Mouse (Mus musculus) erythroblast, embryonic 14.5 days (primary cell): ENCODE measurements around the gene Nkain2. TPM values are rescaled to one million over a fixed set of nuclear protein-coding genes. Genes with fewer than 3 reads are reported as not detected.

ENCODE experiments used
- H3K27me3 ChIP-seq: 2 replicates; pipeline ENCODE4 v1.6.1; 2012; ENCODE audit warnings: inconsistent platforms; ENCODE audit not compliant: control insufficient read depth
- H3K36me3 ChIP-seq: 2 replicates; pipeline ENCODE4 v1.6.1; 2012; ENCODE audit warnings: mild to moderate bottlenecking, inconsistent platforms; ENCODE audit not compliant: control insufficient read depth
- H3K4me1 ChIP-seq: 2 replicates; pipeline ENCODE4 v1.6.1; 2012; ENCODE audit warnings: inconsistent platforms; ENCODE audit not compliant: control insufficient read depth
- H3K4me3 ChIP-seq: replicated peaks from 2 replicates; pipeline ENCODE3; 2012; ENCODE audit warnings: moderate library complexity, mild to moderate bottlenecking, inconsistent platforms
- H3K9me3 ChIP-seq: 2 replicates; pipeline ENCODE4 v1.6.1; 2012; ENCODE audit warnings: low read length, inconsistent platforms, mixed read lengths; ENCODE audit not compliant: control insufficient read depth
- GATA1 ChIP-seq: IDR thresholded peaks from 2 replicates; pipeline ENCODE4 v1.6.1; 2012; ENCODE audit warnings: low read length, inconsistent platforms, mixed read lengths
- TAL1 ChIP-seq: IDR thresholded peaks from 3 replicates; pipeline ENCODE4 v1.6.1; 2012; ENCODE audit warnings: low read length, inconsistent platforms, mixed read lengths
- polyA plus RNA-seq: library from polyadenylated mRNA; stranded (reverse); fragments of >175 nt; gene quantifications from 2 replicates; pipeline ENCODE4 v1.2.3, GENCODE M21; 2012

Nkain2 gene
- polyA plus RNA-seq, 1 experiment, result not detected

- no peaks in the 10 kb centered on the region for H3K36me3 ChIP-seq
- H3K27me3 ChIP-seq, result no peaks in the 10 kb centered on the region
- H3K9me3 ChIP-seq, result no peaks in the 10 kb centered on the region
- no peak overlapping the region for H3K4me3 ChIP-seq
- TF ChIP-seq GATA1 (no peak), TAL1 (no peak)
- H3K4me1 ChIP-seq, result no peaks in the 10 kb centered on the region
Observed at GRCm38 (mm10) chr10:32439932-32440519, 450.2 kb downstream of the Nkain2 start.

- H3K9me3 ChIP-seq, result no peaks in the 10 kb centered on the region
- H3K4me3 ChIP-seq, result no peak overlapping the region
- no peaks in the 10 kb centered on the region for H3K36me3 ChIP-seq
- no peaks in the 10 kb centered on the region for H3K27me3 ChIP-seq
- no peak for TF ChIP-seq GATA1
- no peak for TF ChIP-seq TAL1
- no peaks in the 10 kb centered on the region for H3K4me1 ChIP-seq
Observed at GRCm38 (mm10) chr10:32414228-32414627, 476.0 kb downstream of the Nkain2 start.

- H3K4me1 ChIP-seq, result no peaks in the 10 kb centered on the region
- H3K4me3 ChIP-seq, result no peak overlapping the region
- no peaks in the 10 kb centered on the region for H3K36me3 ChIP-seq
- no peaks in the 10 kb centered on the region for H3K27me3 ChIP-seq
- H3K9me3 ChIP-seq, result no peaks in the 10 kb centered on the region
- TF ChIP-seq GATA1 (no peak), TAL1 (no peak)
Observed at GRCm38 (mm10) chr10:32411331-32411730, 478.9 kb downstream of the Nkain2 start.

GRCm38 (mm10) chr10:32400961-32401360 lies 489.3 kb downstream of the Nkain2 start:
- Histone ChIP-seq H3K9me3 (no peaks in the 10 kb centered on the region), H3K27me3 (no peaks in the 10 kb centered on the region), H3K4me1 (no peaks in the 10 kb centered on the region), H3K4me3 (no peak overlapping the region), H3K36me3 (no peaks in the 10 kb centered on the region)
- TF ChIP-seq GATA1, result no peak
- TF ChIP-seq TAL1, result no peak

- Histone ChIP-seq H3K36me3 (no peaks in the 10 kb centered on the region), H3K9me3 (no peaks in the 10 kb centered on the region), H3K4me1 (no peaks in the 10 kb centered on the region), H3K4me3 (no peak overlapping the region), H3K27me3 (no peaks in the 10 kb centered on the region)
- TF ChIP-seq TAL1, result no peak
- no peak for TF ChIP-seq GATA1
Observed at GRCm38 (mm10) chr10:32393859-32394521, 496.3 kb downstream of the Nkain2 start.

GRCm38 (mm10) chr10:32393326-32393725 lies 496.9 kb downstream of the Nkain2 start:
- Histone ChIP-seq H3K27me3 (no peaks in the 10 kb centered on the region), H3K4me3 (no peak overlapping the region), H3K9me3 (no peaks in the 10 kb centered on the region), H3K4me1 (no peaks in the 10 kb centered on the region), H3K36me3 (no peaks in the 10 kb centered on the region)
- TF ChIP-seq GATA1, result no peak
- TF ChIP-seq TAL1, result no peak

- no peaks in the 10 kb centered on the region for H3K36me3 ChIP-seq
- H3K9me3 ChIP-seq, result peaks cover 4% of the 10 kb centered on the region; the same call in 1 of the 2 replicates
Observed at GRCm38 (mm10) chr10:32312754-32313153, 577.5 kb downstream of the Nkain2 start.

GRCm38 (mm10) chr10:32301024-32301597 lies 589.2 kb downstream of the Nkain2 start:
- H3K27me3 ChIP-seq, result no peaks in the 10 kb centered on the region
- TF ChIP-seq TAL1, result no peak
- no peak for TF ChIP-seq GATA1
- no peaks in the 10 kb centered on the region for H3K36me3 ChIP-seq
- no peak overlapping the region for H3K4me3 ChIP-seq
- H3K4me1 ChIP-seq, result no peaks in the 10 kb centered on the region
- no peaks in the 10 kb centered on the region for H3K9me3 ChIP-seq

More at GRCm38 (mm10) chr10:32312754-32313153, 577.5 kb downstream of the Nkain2 start:
- Histone ChIP-seq H3K4me1 (no peaks in the 10 kb centered on the region), H3K27me3 (no peaks in the 10 kb centered on the region), H3K4me3 (no peak overlapping the region)
- TF ChIP-seq GATA1 (no peak), TAL1 (no peak)

GRCm38 (mm10) chr10:32290487-32290886 lies 599.8 kb downstream of the Nkain2 start:
- no peaks in the 10 kb centered on the region for H3K4me1 ChIP-seq
- no peaks in the 10 kb centered on the region for H3K9me3 ChIP-seq
- H3K27me3 ChIP-seq, result no peaks in the 10 kb centered on the region
- H3K4me3 ChIP-seq, result no peak overlapping the region
- H3K36me3 ChIP-seq, result no peaks in the 10 kb centered on the region
- no peak for TF ChIP-seq TAL1
- TF ChIP-seq GATA1, result no peak
